Mouse (Mus musculus): ENCODE data around the gene Ak7. TPM values are rescaled to one million over a fixed set of nuclear protein-coding genes. Genes with fewer than 3 reads are reported as not detected.

Gene Ak7
- polyA plus RNA-seq, 1 experiment, result not detected

GRCm38 (mm10) chr12:105738316-105739096 lies 32.7 kb downstream of the Ak7 start:
- no peaks in the 10 kb centered on the region; the same call in 1 of the 2 replicates for H3K36me3 ChIP-seq (ENCODE audit: control insufficient read depth)

GRCm38 (mm10) chr12:105739656-105740055 lies 33.9 kb downstream of the Ak7 start:
- Histone ChIP-seq H3K36me3 (ENCODE audit: control insufficient read depth) (no peaks in the 10 kb centered on the region; the same call in 1 of the 2 replicates), H3K9me3 (ENCODE audit: control insufficient read depth, low read length) (peaks cover 15% of the 10 kb centered on the region), H3K4me1 (ENCODE audit: control insufficient read depth) (peaks cover 8% of the 10 kb centered on the region), H3K4me3 (replicated peaks) (no peak overlapping the region), H3K27me3 (ENCODE audit: control insufficient read depth) (no peaks in the 10 kb centered on the region)
- no peak for TF ChIP-seq GATA1 (IDR thresholded peaks at IDR 0.05; ENCODE audit: low read length)

More at GRCm38 (mm10) chr12:105738316-105739096, 32.7 kb downstream of the Ak7 start:
- TF ChIP-seq GATA1 (IDR thresholded peaks at IDR 0.05; ENCODE audit: low read length) (no peak), TAL1 (IDR thresholded peaks at IDR 0.05; ENCODE audit: low read length) (no peak)
- Histone ChIP-seq H3K4me3 (replicated peaks) (no peak overlapping the region), H3K4me1 (ENCODE audit: control insufficient read depth) (peaks cover 8% of the 10 kb centered on the region), H3K27me3 (ENCODE audit: control insufficient read depth) (no peaks in the 10 kb centered on the region), H3K9me3 (ENCODE audit: control insufficient read depth, low read length) (peaks cover 13% of the 10 kb centered on the region)

GRCm38 (mm10) chr12:105748114-105748513 lies 42.3 kb downstream of the Ak7 start:
- Histone ChIP-seq H3K4me1 (ENCODE audit: control insufficient read depth) (no peaks in the 10 kb centered on the region; the same call in 1 of the 2 replicates), H3K36me3 (ENCODE audit: control insufficient read depth) (no peaks in the 10 kb centered on the region), H3K9me3 (ENCODE audit: control insufficient read depth, low read length) (peaks cover 5% of the 10 kb centered on the region; the same call in 1 of the 2 replicates), H3K4me3 (replicated peaks) (no peak overlapping the region), H3K27me3 (ENCODE audit: control insufficient read depth) (no peaks in the 10 kb centered on the region)
- TF ChIP-seq GATA1 (IDR thresholded peaks at IDR 0.05; ENCODE audit: low read length) (no peak), TAL1 (IDR thresholded peaks at IDR 0.05; ENCODE audit: low read length) (no peak)

GRCm38 (mm10) chr12:105753813-105754212 lies 48.0 kb downstream of the Ak7 start:
- no peaks in the 10 kb centered on the region for H3K36me3 ChIP-seq (ENCODE audit: control insufficient read depth)
- no peak overlapping the region for H3K4me3 ChIP-seq (replicated peaks)
- H3K27me3 ChIP-seq (ENCODE audit: control insufficient read depth), result no peaks in the 10 kb centered on the region
- TF ChIP-seq TAL1 (IDR thresholded peaks at IDR 0.05; ENCODE audit: low read length), result no peak
- H3K9me3 ChIP-seq (ENCODE audit: control insufficient read depth, low read length), result peaks cover 7% of the 10 kb centered on the region
- H3K4me1 ChIP-seq (ENCODE audit: control insufficient read depth), result peaks cover 17% of the 10 kb centered on the region

GRCm38 (mm10) chr12:105757816-105758497 lies 52.2 kb downstream of the Ak7 start:
- no peak overlapping the region for H3K4me3 ChIP-seq (replicated peaks)
- no peaks in the 10 kb centered on the region for H3K27me3 ChIP-seq (ENCODE audit: control insufficient read depth)
- peaks cover 7% of the 10 kb centered on the region for H3K9me3 ChIP-seq (ENCODE audit: control insufficient read depth, low read length)
- no peak for TF ChIP-seq GATA1 (IDR thresholded peaks at IDR 0.05; ENCODE audit: low read length)
- TF ChIP-seq TAL1 (IDR thresholded peaks at IDR 0.05; ENCODE audit: low read length), result no peak
- H3K4me1 ChIP-seq (ENCODE audit: control insufficient read depth), result peaks cover 42% of the 10 kb centered on the region
- H3K36me3 ChIP-seq (ENCODE audit: control insufficient read depth), result no peaks in the 10 kb centered on the region

- Histone ChIP-seq H3K36me3 (ENCODE audit: control insufficient read depth) (no peaks in the 10 kb centered on the region), H3K4me3 (replicated peaks) (no peak overlapping the region), H3K27me3 (ENCODE audit: control insufficient read depth) (no peaks in the 10 kb centered on the region), H3K9me3 (ENCODE audit: control insufficient read depth, low read length) (peaks cover 5% of the 10 kb centered on the region; the same call in 1 of the 2 replicates), H3K4me1 (ENCODE audit: control insufficient read depth) (peaks cover 42% of the 10 kb centered on the region)
- TF ChIP-seq GATA1 (IDR thresholded peaks at IDR 0.05; ENCODE audit: low read length), result no peak
- TF ChIP-seq TAL1 (IDR thresholded peaks at IDR 0.05; ENCODE audit: low read length), result no peak
Observed at GRCm38 (mm10) chr12:105758911-105759310, 53.1 kb downstream of the Ak7 start.

GRCm38 (mm10) chr12:105759849-105760478 lies 54.2 kb downstream of the Ak7 start:
- Histone ChIP-seq H3K4me3 (replicated peaks) (no peak overlapping the region), H3K36me3 (ENCODE audit: control insufficient read depth) (no peaks in the 10 kb centered on the region), H3K4me1 (ENCODE audit: control insufficient read depth) (peaks cover 42% of the 10 kb centered on the region), H3K27me3 (ENCODE audit: control insufficient read depth) (no peaks in the 10 kb centered on the region), H3K9me3 (ENCODE audit: control insufficient read depth, low read length) (no peaks in the 10 kb centered on the region)
- TF ChIP-seq TAL1 (IDR thresholded peaks at IDR 0.05; ENCODE audit: low read length) (peak; percentile 59), GATA1 (IDR thresholded peaks at IDR 0.05; ENCODE audit: low read length) (no peak)

GRCm38 (mm10) chr12:105761171-105761570 lies 55.4 kb downstream of the Ak7 start:
- no peak overlapping the region for H3K4me3 ChIP-seq (replicated peaks)
- no peaks in the 10 kb centered on the region for H3K9me3 ChIP-seq (ENCODE audit: control insufficient read depth, low read length)
- H3K27me3 ChIP-seq (ENCODE audit: control insufficient read depth), result no peaks in the 10 kb centered on the region
- H3K36me3 ChIP-seq (ENCODE audit: control insufficient read depth), result no peaks in the 10 kb centered on the region
- no peak for TF ChIP-seq TAL1 (IDR thresholded peaks at IDR 0.05; ENCODE audit: low read length)
- no peak for TF ChIP-seq GATA1 (IDR thresholded peaks at IDR 0.05; ENCODE audit: low read length)
- H3K4me1 ChIP-seq (ENCODE audit: control insufficient read depth), result peaks cover 42% of the 10 kb centered on the region

GRCm38 (mm10) chr12:105761629-105762028 lies 55.9 kb downstream of the Ak7 start:
- H3K4me1 ChIP-seq (ENCODE audit: control insufficient read depth), result peaks cover 42% of the 10 kb centered on the region
- H3K27me3 ChIP-seq (ENCODE audit: control insufficient read depth), result no peaks in the 10 kb centered on the region
- no peaks in the 10 kb centered on the region for H3K9me3 ChIP-seq (ENCODE audit: control insufficient read depth, low read length)
- TF ChIP-seq TAL1 (IDR thresholded peaks at IDR 0.05; ENCODE audit: low read length) (no peak), GATA1 (IDR thresholded peaks at IDR 0.05; ENCODE audit: low read length) (no peak)
- H3K36me3 ChIP-seq (ENCODE audit: control insufficient read depth), result no peaks in the 10 kb centered on the region
- H3K4me3 ChIP-seq (replicated peaks), result no peak overlapping the region

All from erythroblast, embryonic 14.5 days (primary cell).